In genomic region chr1:166308471-166308850, GRCm38 (mm10) we compare ENCODE assay signal across 9 mouse cellular contexts. TPM values are rescaled to one million over a fixed set of nuclear protein-coding genes. Genes with fewer than 3 reads are reported as not detected.
DNase-seq lines count a peak whose midpoint lies in the region; ATAC-seq lines count a peak whose summit lies in the region.
"Had no signal": no experiment of that assay in that cellular context is flagged by ENCODE, and none has a peak within 500 bp of the region (broad histone marks: within the 10 kb centered on the region; RNA-seq: fewer than 3 reads in every experiment).

No protein-coding gene starts in this region.

- no peak for ATAC-seq in kidney, embryonic 14.5 days (ENCODE audit: low FRiP score, low TSS enrichment)
- no peak for ATAC-seq in embryonic facial prominence, embryonic 12.5 days (ENCODE audit: insufficient number of reproducible peaks, insufficient read depth, low FRiP score, low TSS enrichment)
- ATAC-seq in hindbrain, embryonic 15.5 days (ENCODE audit: low FRiP score, low read depth), result no peak
- peak; percentile 26 for ATAC-seq in midbrain, embryonic 14.5 days (ENCODE audit: low FRiP score, low TSS enrichment)

- no peak overlapping the region for H3K27ac ChIP-seq in kidney, embryonic 14.5 days (ENCODE audit: low read depth, low read length)
- H3K27ac ChIP-seq in embryonic facial prominence, embryonic 12.5 days, result no peak overlapping the region
- peak overlapping the region; percentile 59; the same call in 1 of the 2 replicates for H3K27ac ChIP-seq in hindbrain, embryonic 15.5 days (replicated peaks)
- H3K27ac ChIP-seq in midbrain, embryonic 14.5 days (replicated peaks; ENCODE audit: low read depth, low read length), result peak overlapping the region; percentile 67; the same call in 1 of the 2 replicates

- H3K9me3 ChIP-seq in kidney, embryonic 14.5 days (ENCODE audit: control insufficient read depth, low read length), result no peaks in the 10 kb centered on the region
- no peaks in the 10 kb centered on the region for H3K9me3 ChIP-seq in embryonic facial prominence, embryonic 12.5 days
- H3K9me3 ChIP-seq in hindbrain, embryonic 15.5 days, result no peaks in the 10 kb centered on the region
- no peaks in the 10 kb centered on the region for H3K9me3 ChIP-seq in midbrain, embryonic 14.5 days (ENCODE audit: control insufficient read depth, low read length)

- H3K36me3 ChIP-seq in kidney, embryonic 14.5 days (ENCODE audit: control insufficient read depth, insufficient read depth, low read length), result no peaks in the 10 kb centered on the region
- no peaks in the 10 kb centered on the region for H3K36me3 ChIP-seq in embryonic facial prominence, embryonic 12.5 days
- no peaks in the 10 kb centered on the region for H3K36me3 ChIP-seq in hindbrain, embryonic 15.5 days
- H3K36me3 ChIP-seq in midbrain, embryonic 14.5 days (ENCODE audit: control insufficient read depth, insufficient read depth, low read length), result 0 out of 2 replicates have a peak, but pooled peaks cover 3% of the 10 kb centered on the region
- H3K36me3 ChIP-seq: G1E had no signal

- 19% methylated on average over 5 of the region's 5 CpGs for WGBS in kidney, embryonic 14.5 days
- WGBS in embryonic facial prominence, embryonic 12.5 days, result 19% methylated on average over 5 of the region's 5 CpGs
- 19% methylated on average over 5 of the region's 5 CpGs for WGBS in hindbrain, embryonic 15.5 days
- 26% methylated on average over 5 of the region's 5 CpGs for WGBS in midbrain, embryonic 14.5 days

- H3K4me3 ChIP-seq in kidney, embryonic 14.5 days (ENCODE audit: low read length), result peak overlapping the region; percentile 48
- H3K4me3 ChIP-seq in embryonic facial prominence, embryonic 12.5 days, result peak overlapping the region; percentile 56
- H3K4me3 ChIP-seq in hindbrain, embryonic 15.5 days, result peak overlapping the region; percentile 45
- H3K4me3 ChIP-seq in midbrain, embryonic 14.5 days (replicated peaks; ENCODE audit: low read depth, low read length), result peak overlapping the region; percentile 51

- H3K9ac ChIP-seq in kidney, embryonic 14.5 days (ENCODE audit: low read depth, low read length), result peak overlapping the region; percentile 44
- peak overlapping the region; percentile 52 for H3K9ac ChIP-seq in embryonic facial prominence, embryonic 12.5 days
- H3K9ac ChIP-seq in hindbrain, embryonic 15.5 days, result peak overlapping the region; percentile 44
- peak overlapping the region; percentile 65 for H3K9ac ChIP-seq in midbrain, embryonic 14.5 days (replicated peaks; ENCODE audit: low read length)

- DNase-seq in kidney, postnatal 14 days, result no peak
- peak; percentile 31 for DNase-seq in midbrain, embryonic 14.5 days
- DNase-seq in right cerebral cortex, postnatal 4 days, result no peak
- DNase-seq in thymus, postnatal 36 days, result no peak
- DNase-seq in cerebellum, postnatal 4 days (ENCODE audit: low spot score in 2 of 2), result no peak

- peak overlapping the region; percentile 95 for H3K4me2 ChIP-seq in kidney, embryonic 14.5 days (replicated peaks; ENCODE audit: low read depth, low read length)
- peak overlapping the region; percentile 97 for H3K4me2 ChIP-seq in embryonic facial prominence, embryonic 12.5 days (replicated peaks)
- peak overlapping the region; percentile 83 for H3K4me2 ChIP-seq in hindbrain, embryonic 15.5 days
- H3K4me2 ChIP-seq in midbrain, embryonic 14.5 days (ENCODE audit: low read length), result peak overlapping the region; percentile 86

- no peaks in the 10 kb centered on the region for H3K4me1 ChIP-seq in kidney, embryonic 14.5 days (ENCODE audit: control insufficient read depth, insufficient read depth, low read length)
- 0 out of 2 replicates have a peak, but pooled peaks cover 6% of the 10 kb centered on the region for H3K4me1 ChIP-seq in embryonic facial prominence, embryonic 12.5 days
- H3K4me1 ChIP-seq in hindbrain, embryonic 15.5 days (replicated peaks), result peaks cover 14% of the 10 kb centered on the region; the same call in 1 of the 2 replicates
- peaks cover 6% of the 10 kb centered on the region; the same call in 1 of the 2 replicates for H3K4me1 ChIP-seq in midbrain, embryonic 14.5 days (ENCODE audit: control insufficient read depth, insufficient read depth, low read length)

- peaks cover 28% of the 10 kb centered on the region for H3K27me3 ChIP-seq in kidney, embryonic 14.5 days (ENCODE audit: control insufficient read depth, insufficient read depth, low read length)
- peaks cover 30% of the 10 kb centered on the region for H3K27me3 ChIP-seq in embryonic facial prominence, embryonic 12.5 days
- peaks cover 4% of the 10 kb centered on the region; the same call in 1 of the 2 replicates for H3K27me3 ChIP-seq in hindbrain, embryonic 15.5 days
- no peaks in the 10 kb centered on the region for H3K27me3 ChIP-seq in midbrain, embryonic 14.5 days (ENCODE audit: control insufficient read depth, insufficient read depth, low read length)

RNA-seq across cellular contexts. Expression of gene Ildr2, which starts 54.5 kb away (rescaled TPM):
- polyA plus RNA-seq in kidney, embryonic 14.5 days (2014; fragmentation: Nextera tagmentation; extraction: Ambion mirVana), result 1.2 and 1.3 TPM in 2 replicates
- polyA plus RNA-seq in embryonic facial prominence, embryonic 12.5 days (2016; fragmentation: Nextera tagmentation; extraction: Ambion mirVana), result 1.1 and 1.2 TPM in 2 replicates
- polyA plus RNA-seq in hindbrain, embryonic 15.5 days (2015; fragmentation: Nextera tagmentation; extraction: Ambion mirVana), result 4.1 and 4.9 TPM in 2 replicates
- 3.7 and 4.1 TPM in 2 replicates for polyA plus RNA-seq in midbrain, embryonic 14.5 days (2014; fragmentation: Nextera tagmentation; extraction: Ambion mirVana)
- polyA plus RNA-seq: G1E had no signal

Comparison
In these comparisons a context has a peak if more than half of its experiments do, and no peak if none do; other contexts are left out.
1. H3K27ac ChIP-seq: peak in hindbrain, embryonic 15.5 days (single experiment) and midbrain, embryonic 14.5 days (single experiment); none in kidney, embryonic 14.5 days (single experiment) and embryonic facial prominence, embryonic 12.5 days (single experiment).
2. Peak in every context shown above with its lines, with median percentiles within 50 percentile points of each other: H3K4me2 ChIP-seq, H3K4me3 ChIP-seq and H3K9ac ChIP-seq.